Mouse (Mus musculus): ENCODE data around the gene Tspoap1. TPM values are rescaled to one million over a fixed set of nuclear protein-coding genes. Genes with fewer than 3 reads are reported as not detected.
A peak's percentile ranks its signal among the peaks of the same experiment; 100 is the strongest.

Tspoap1 gene
- polyA plus RNA-seq (2015; fragmentation: Nextera tagmentation; extraction: Ambion mirVana), result 62.6 and 68.5 TPM in 2 replicates

DNA sequence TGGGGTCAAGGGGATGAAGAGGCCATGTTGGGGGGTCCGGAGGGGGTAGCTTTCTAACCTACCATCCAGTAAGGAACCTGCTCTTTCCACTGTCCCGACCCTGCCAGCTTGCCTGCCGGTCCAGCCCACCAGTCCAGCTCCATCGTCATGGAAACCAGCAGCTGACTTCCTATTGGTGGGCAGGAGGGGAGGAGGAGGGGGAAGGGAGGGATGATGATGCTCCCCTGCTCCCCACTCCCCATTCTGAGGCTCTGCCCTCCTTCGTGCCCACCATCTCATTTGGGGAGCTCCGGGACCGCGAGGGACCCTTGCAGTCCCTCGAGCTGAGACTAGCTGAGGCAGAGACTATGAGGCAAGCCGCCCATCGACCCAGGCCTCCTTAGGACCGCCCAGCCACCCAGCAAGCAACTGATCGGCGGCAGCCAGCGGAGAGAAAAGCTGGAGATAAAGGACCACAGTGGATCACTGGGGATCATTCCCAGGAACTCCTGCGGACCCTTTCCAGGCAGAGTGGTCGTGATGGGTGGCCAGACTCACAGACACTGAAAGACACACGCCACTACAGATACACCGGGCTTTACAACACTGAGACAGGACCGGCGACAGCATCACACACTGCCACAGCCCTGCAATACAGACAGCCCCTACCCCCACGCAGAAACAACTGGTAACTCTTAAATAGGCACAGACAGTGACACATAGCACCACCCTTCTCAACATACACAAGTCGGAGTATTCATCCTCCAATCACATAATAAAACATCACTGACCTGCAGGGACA lies at the start of gene Tspoap1:
Gene Tspoap1 (plus strand): TSS at position 241 of the 781 bp plus-strand sequence.
- no peaks in the 10 kb centered on the region for H3K9me3 ChIP-seq (replicated peaks; ENCODE audit: control insufficient read depth, low read length, poor library complexity, severe bottlenecking)
- peaks cover 30% of the 10 kb centered on the region for H3K4me1 ChIP-seq (ENCODE audit: control insufficient read depth, insufficient read depth, low read length)
- H3K27ac ChIP-seq (ENCODE audit: low read length), result peak within 1 kb of the TSS; percentile 90
- H3K4me3 ChIP-seq (ENCODE audit: low read depth, low read length), result peak within 1 kb of the TSS; percentile 54
- ATAC-seq, result peak; percentile 81
- 2% methylated on average over 23 of the region's 23 CpGs for WGBS
- H3K9ac ChIP-seq (ENCODE audit: low read depth, low read length), result peak within 1 kb of the TSS; percentile 84
- no peaks in the 10 kb centered on the region for H3K27me3 ChIP-seq (ENCODE audit: control insufficient read depth, insufficient read depth, low read depth, low read length)
- peak within 1 kb of the TSS; percentile 90 for H3K4me2 ChIP-seq (ENCODE audit: low read length)
- no peaks in the 10 kb centered on the region for H3K36me3 ChIP-seq (ENCODE audit: control insufficient read depth, insufficient read depth, low read length)

DNA sequence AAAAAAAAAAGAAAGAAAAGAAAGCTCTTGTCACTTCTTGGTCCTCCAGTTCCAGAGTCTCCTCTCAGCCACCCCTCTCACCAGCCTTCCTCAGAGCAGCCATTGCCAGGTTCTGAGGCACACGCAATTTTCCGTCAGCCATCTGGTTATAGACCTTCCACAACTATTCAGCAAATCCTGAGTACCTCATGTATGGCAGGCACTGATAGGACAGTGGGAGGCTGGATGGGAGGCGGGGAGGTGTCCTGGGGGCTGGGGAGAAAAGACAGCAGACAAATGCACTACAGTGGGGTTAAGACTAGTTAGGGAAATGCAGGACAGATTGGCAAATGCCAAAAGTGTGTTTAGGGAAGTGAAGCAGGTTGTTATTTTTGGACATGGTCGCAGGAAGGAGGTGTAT lies 48.2 kb upstream of the Tspoap1 start:
- 79% methylated on average over 4 of the region's 4 CpGs for WGBS
- Histone ChIP-seq H3K27me3 (ENCODE audit: control insufficient read depth, insufficient read depth, low read depth, low read length) (no peaks in the 10 kb centered on the region), H3K4me3 (ENCODE audit: low read depth, low read length) (no peak overlapping the region), H3K9me3 (replicated peaks; ENCODE audit: control insufficient read depth, low read length, poor library complexity, severe bottlenecking) (no peaks in the 10 kb centered on the region), H3K4me2 (ENCODE audit: low read length) (no peak overlapping the region), H3K36me3 (ENCODE audit: control insufficient read depth, insufficient read depth, low read length) (no peaks in the 10 kb centered on the region), H3K9ac (ENCODE audit: low read depth, low read length) (no peak overlapping the region), H3K27ac (ENCODE audit: low read length) (no peak overlapping the region), H3K4me1 (ENCODE audit: control insufficient read depth, insufficient read depth, low read length) (peaks cover 10% of the 10 kb centered on the region)
- ATAC-seq, result no peak

DNA sequence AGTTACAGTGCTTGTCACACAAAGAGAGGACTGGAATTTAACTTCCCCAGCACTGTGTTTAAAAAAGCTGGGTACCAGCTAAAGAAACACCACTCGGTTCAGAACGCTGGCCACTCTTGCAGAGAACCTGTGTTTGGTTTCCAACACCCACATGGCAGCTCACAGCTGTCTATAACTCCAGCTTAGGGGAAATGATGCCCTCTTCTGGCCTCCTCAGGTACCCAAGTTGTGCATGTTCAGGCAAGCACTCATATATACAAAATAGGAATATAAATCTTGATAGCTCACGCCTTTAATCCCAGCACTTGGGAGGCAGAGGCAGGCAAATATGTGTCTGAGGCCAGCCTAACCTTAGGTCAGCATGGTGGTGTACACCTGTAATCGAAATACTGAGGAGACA lies 44.3 kb upstream of the Tspoap1 start:
- Histone ChIP-seq H3K27me3 (ENCODE audit: control insufficient read depth, insufficient read depth, low read depth, low read length) (no peaks in the 10 kb centered on the region), H3K27ac (ENCODE audit: low read length) (no peak overlapping the region), H3K9me3 (replicated peaks; ENCODE audit: control insufficient read depth, low read length, poor library complexity, severe bottlenecking) (no peaks in the 10 kb centered on the region), H3K9ac (ENCODE audit: low read depth, low read length) (no peak overlapping the region), H3K36me3 (ENCODE audit: control insufficient read depth, insufficient read depth, low read length) (no peaks in the 10 kb centered on the region), H3K4me2 (ENCODE audit: low read length) (no peak overlapping the region), H3K4me3 (ENCODE audit: low read depth, low read length) (no peak overlapping the region), H3K4me1 (ENCODE audit: control insufficient read depth, insufficient read depth, low read length) (no peaks in the 10 kb centered on the region)
- no peak for ATAC-seq
- 87% methylated on average over 4 of the region's 4 CpGs for WGBS

DNA sequence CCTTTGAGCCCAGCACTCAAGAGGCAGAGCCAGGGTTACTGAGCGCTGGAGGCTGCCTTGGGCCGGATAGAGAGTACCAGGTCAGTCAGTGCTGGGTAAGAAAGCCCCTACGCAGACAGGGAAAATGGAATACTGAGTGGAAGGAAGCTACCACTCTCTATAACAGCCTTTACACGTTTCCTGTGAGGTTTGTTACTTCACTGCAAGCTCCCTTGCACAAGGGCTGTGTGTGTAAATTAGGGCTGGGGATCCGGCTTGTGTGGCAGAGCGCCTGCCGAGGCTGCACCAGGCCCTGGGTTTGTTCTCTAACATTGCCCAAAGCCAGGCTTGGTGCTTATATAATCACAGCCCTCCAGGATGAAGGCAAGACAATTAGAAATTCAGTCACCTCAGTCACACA lies 40.8 kb upstream of the Tspoap1 start:
- 56% methylated on average over 7 of the region's 7 CpGs for WGBS
- H3K36me3 ChIP-seq (ENCODE audit: control insufficient read depth, insufficient read depth, low read length), result no peaks in the 10 kb centered on the region
- ATAC-seq, result no peak
- H3K4me1 ChIP-seq (ENCODE audit: control insufficient read depth, insufficient read depth, low read length), result no peaks in the 10 kb centered on the region
- H3K4me3 ChIP-seq (ENCODE audit: low read depth, low read length), result no peak overlapping the region
- H3K4me2 ChIP-seq (ENCODE audit: low read length), result no peak overlapping the region
- no peak overlapping the region for H3K27ac ChIP-seq (ENCODE audit: low read length)
- H3K9me3 ChIP-seq (replicated peaks; ENCODE audit: control insufficient read depth, low read length, poor library complexity, severe bottlenecking), result no peaks in the 10 kb centered on the region
- H3K9ac ChIP-seq (ENCODE audit: low read depth, low read length), result peak overlapping the region; percentile 46; the same call in 1 of the 2 replicates
- no peaks in the 10 kb centered on the region for H3K27me3 ChIP-seq (ENCODE audit: control insufficient read depth, insufficient read depth, low read depth, low read length)

DNA sequence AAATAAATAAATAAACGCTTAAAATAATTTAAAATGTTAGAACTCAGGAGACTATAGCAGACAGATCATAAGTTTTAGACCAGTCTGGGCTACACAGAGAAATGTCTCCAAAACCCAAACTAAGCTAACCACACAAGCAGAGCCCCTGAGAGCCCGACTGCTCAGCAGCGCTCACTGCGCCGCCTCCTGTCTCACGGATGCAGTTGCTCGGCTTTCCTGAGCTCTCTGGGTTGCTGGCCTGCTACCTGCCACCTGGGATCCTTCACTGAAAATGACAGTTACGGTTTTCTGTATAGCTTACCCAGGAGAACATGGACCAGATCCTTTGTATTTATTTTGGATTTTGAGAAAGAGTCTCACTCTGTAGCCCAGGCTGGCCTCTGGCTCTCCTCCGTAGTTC lies 40.0 kb upstream of the Tspoap1 start:
- no peaks in the 10 kb centered on the region for H3K4me1 ChIP-seq (ENCODE audit: control insufficient read depth, insufficient read depth, low read length)
- no peak overlapping the region for H3K4me2 ChIP-seq (ENCODE audit: low read length)
- no peaks in the 10 kb centered on the region for H3K36me3 ChIP-seq (ENCODE audit: control insufficient read depth, insufficient read depth, low read length)
- H3K4me3 ChIP-seq (ENCODE audit: low read depth, low read length), result no peak overlapping the region
- no peak overlapping the region for H3K27ac ChIP-seq (ENCODE audit: low read length)
- ATAC-seq, result no peak
- H3K27me3 ChIP-seq (ENCODE audit: control insufficient read depth, insufficient read depth, low read depth, low read length), result no peaks in the 10 kb centered on the region
- no peak overlapping the region for H3K9ac ChIP-seq (ENCODE audit: low read depth, low read length)
- 55% methylated on average over 9 of the region's 9 CpGs for WGBS
- H3K9me3 ChIP-seq (replicated peaks; ENCODE audit: control insufficient read depth, low read length, poor library complexity, severe bottlenecking), result no peaks in the 10 kb centered on the region

DNA sequence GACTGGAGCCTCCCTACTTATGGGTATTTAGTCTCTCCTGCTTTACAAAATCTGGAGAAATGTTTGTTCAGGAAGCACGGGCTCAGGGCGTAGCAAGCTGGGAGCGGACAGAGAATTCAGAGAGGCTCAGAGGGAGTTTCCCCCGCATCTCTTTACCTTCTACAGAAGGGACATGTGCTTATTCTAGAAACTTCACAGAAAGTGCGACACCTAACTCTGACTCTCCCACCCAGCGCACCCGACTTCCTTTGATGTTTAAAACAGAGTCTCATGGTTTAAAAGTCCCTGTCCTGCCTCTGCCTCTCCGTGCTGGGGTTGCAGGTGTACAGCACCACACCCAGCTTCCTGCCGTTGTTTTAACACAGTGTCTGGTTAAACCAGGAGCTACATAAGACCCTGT lies 39.5 kb upstream of the Tspoap1 start:
- Histone ChIP-seq H3K9ac (ENCODE audit: low read depth, low read length) (no peak overlapping the region), H3K4me1 (ENCODE audit: control insufficient read depth, insufficient read depth, low read length) (no peaks in the 10 kb centered on the region), H3K4me2 (ENCODE audit: low read length) (no peak overlapping the region), H3K4me3 (ENCODE audit: low read depth, low read length) (no peak overlapping the region), H3K27ac (ENCODE audit: low read length) (no peak overlapping the region), H3K36me3 (ENCODE audit: control insufficient read depth, insufficient read depth, low read length) (no peaks in the 10 kb centered on the region), H3K27me3 (ENCODE audit: control insufficient read depth, insufficient read depth, low read depth, low read length) (no peaks in the 10 kb centered on the region), H3K9me3 (replicated peaks; ENCODE audit: control insufficient read depth, low read length, poor library complexity, severe bottlenecking) (no peaks in the 10 kb centered on the region)
- 81% methylated on average over 9 of the region's 9 CpGs for WGBS
- no peak for ATAC-seq

DNA sequence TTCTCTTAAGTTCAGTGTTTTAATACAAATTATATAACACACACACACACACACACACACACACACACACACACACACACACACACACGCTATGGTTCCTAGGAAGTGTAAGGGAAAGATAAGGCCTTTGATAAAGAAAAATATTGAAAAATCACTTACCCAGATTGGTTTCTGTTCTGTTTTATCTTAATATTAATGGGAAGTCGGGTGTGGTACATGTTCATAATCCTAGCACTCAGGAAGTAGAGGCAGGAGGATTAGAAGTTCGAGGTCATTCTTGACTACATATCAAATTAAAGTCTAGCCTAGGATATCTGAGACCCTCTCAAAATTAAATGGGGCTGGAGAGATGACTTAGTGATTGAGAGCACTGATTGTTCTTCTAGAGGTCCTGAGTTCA lies 38.2 kb upstream of the Tspoap1 start:
- no peak overlapping the region for H3K27ac ChIP-seq (ENCODE audit: low read length)
- H3K36me3 ChIP-seq (ENCODE audit: control insufficient read depth, insufficient read depth, low read length), result no peaks in the 10 kb centered on the region
- H3K9me3 ChIP-seq (replicated peaks; ENCODE audit: control insufficient read depth, low read length, poor library complexity, severe bottlenecking), result no peaks in the 10 kb centered on the region
- H3K4me1 ChIP-seq (ENCODE audit: control insufficient read depth, insufficient read depth, low read length), result no peaks in the 10 kb centered on the region
- no peak overlapping the region for H3K9ac ChIP-seq (ENCODE audit: low read depth, low read length)
- H3K27me3 ChIP-seq (ENCODE audit: control insufficient read depth, insufficient read depth, low read depth, low read length), result no peaks in the 10 kb centered on the region
- H3K4me2 ChIP-seq (ENCODE audit: low read length), result no peak overlapping the region
- H3K4me3 ChIP-seq (ENCODE audit: low read depth, low read length), result no peak overlapping the region
- ATAC-seq, result no peak
- 77% methylated on average over 3 of the region's 3 CpGs for WGBS

DNA sequence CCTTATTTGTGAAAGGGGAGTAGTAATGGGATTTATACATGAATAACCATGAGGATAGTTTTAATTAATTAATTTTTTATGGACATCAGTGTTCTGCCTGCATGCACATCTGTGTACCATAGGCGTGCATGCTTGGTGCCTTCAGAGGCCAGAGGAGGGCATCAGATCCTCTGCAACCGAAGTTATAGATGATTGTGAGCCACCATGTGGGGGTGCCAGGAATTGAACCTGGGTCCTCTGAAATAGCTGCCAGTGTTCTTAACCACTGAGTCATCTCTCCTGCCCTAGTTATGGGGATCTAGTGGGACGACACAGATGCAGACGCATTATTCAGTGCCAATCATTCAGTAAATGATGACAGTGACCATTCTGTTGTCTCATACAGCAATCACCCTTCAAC lies 37.5 kb upstream of the Tspoap1 start:
- Histone ChIP-seq H3K4me2 (ENCODE audit: low read length) (no peak overlapping the region), H3K36me3 (ENCODE audit: control insufficient read depth, insufficient read depth, low read length) (no peaks in the 10 kb centered on the region), H3K9ac (ENCODE audit: low read depth, low read length) (no peak overlapping the region), H3K4me3 (ENCODE audit: low read depth, low read length) (no peak overlapping the region), H3K9me3 (replicated peaks; ENCODE audit: control insufficient read depth, low read length, poor library complexity, severe bottlenecking) (no peaks in the 10 kb centered on the region), H3K27ac (ENCODE audit: low read length) (no peak overlapping the region), H3K4me1 (ENCODE audit: control insufficient read depth, insufficient read depth, low read length) (no peaks in the 10 kb centered on the region), H3K27me3 (ENCODE audit: control insufficient read depth, insufficient read depth, low read depth, low read length) (no peaks in the 10 kb centered on the region)
- WGBS, result 75% methylated on average over 4 of the region's 4 CpGs
- no peak for ATAC-seq

DNA sequence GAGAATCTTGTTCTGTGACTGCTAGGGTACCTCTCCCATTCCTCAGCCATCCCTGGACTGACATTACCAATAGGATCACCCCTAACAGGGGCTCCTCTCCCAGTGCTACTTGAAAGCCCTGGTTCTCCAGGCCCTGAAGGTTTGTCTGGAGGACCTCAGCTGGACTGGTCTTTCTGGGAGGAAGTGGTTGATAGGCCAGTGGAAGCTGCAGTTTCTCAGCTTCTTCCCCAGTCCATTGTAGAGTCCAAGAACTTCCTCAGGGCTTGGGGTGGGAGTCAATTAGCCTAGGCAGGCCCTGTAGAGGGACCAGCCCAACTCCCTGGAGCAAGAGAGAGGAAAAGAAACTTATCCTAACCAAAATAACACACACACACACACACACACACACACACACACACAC lies 34.8 kb upstream of the Tspoap1 start:
- Histone ChIP-seq H3K9me3 (replicated peaks; ENCODE audit: control insufficient read depth, low read length, poor library complexity, severe bottlenecking) (no peaks in the 10 kb centered on the region), H3K4me3 (ENCODE audit: low read depth, low read length) (no peak overlapping the region), H3K27ac (ENCODE audit: low read length) (no peak overlapping the region), H3K36me3 (ENCODE audit: control insufficient read depth, insufficient read depth, low read length) (no peaks in the 10 kb centered on the region), H3K27me3 (ENCODE audit: control insufficient read depth, insufficient read depth, low read depth, low read length) (no peaks in the 10 kb centered on the region), H3K4me1 (ENCODE audit: control insufficient read depth, insufficient read depth, low read length) (no peaks in the 10 kb centered on the region), H3K4me2 (ENCODE audit: low read length) (no peak overlapping the region), H3K9ac (ENCODE audit: low read depth, low read length) (no peak overlapping the region)
- ATAC-seq, result no peak
